Mouse (Mus musculus): ENCODE results near the gene Dad1.

Dad1 gene

GRCm38 (mm10) chr14:54224484-54225467 lies 29.1 kb downstream of the Dad1 start:
- DNase-seq (ENCODE audit: low read depth, low spot score): no peak

- DNase-seq (ENCODE audit: low read depth, low spot score): no peak
Observed at GRCm38 (mm10) chr14:54224064-54224417, 29.9 kb downstream of the Dad1 start.

- no peak for DNase-seq (ENCODE audit: low read depth, low spot score)
Observed at GRCm38 (mm10) chr14:54223315-54224063, 30.4 kb downstream of the Dad1 start.

GRCm38 (mm10) chr14:54222289-54222727 lies 31.6 kb downstream of the Dad1 start:
- peak; percentile 18 for DNase-seq (ENCODE audit: low read depth, low spot score)

- no peak for DNase-seq (ENCODE audit: low read depth, low spot score)
Observed at GRCm38 (mm10) chr14:54221641-54222040, 32.3 kb downstream of the Dad1 start.

GRCm38 (mm10) chr14:54220726-54221494 lies 33.0 kb downstream of the Dad1 start:
- DNase-seq (ENCODE audit: low read depth, low spot score): no peak

GRCm38 (mm10) chr14:54219849-54220248 lies 34.1 kb downstream of the Dad1 start:
- DNase-seq (ENCODE audit: low read depth, low spot score): no peak

GRCm38 (mm10) chr14:54219256-54219655 lies 34.6 kb downstream of the Dad1 start:
- DNase-seq (ENCODE audit: low read depth, low spot score): no peak

- no peak for DNase-seq (ENCODE audit: low read depth, low spot score)
Observed at GRCm38 (mm10) chr14:54218721-54219120, 35.2 kb downstream of the Dad1 start.

GRCm38 (mm10) chr14:54218233-54218632 lies 35.7 kb downstream of the Dad1 start:
- no peak for DNase-seq (ENCODE audit: low read depth, low spot score)

- no peak for DNase-seq (ENCODE audit: low read depth, low spot score)
Observed at GRCm38 (mm10) chr14:54216126-54216525, 37.8 kb downstream of the Dad1 start.

GRCm38 (mm10) chr14:54214901-54215300 lies 39.0 kb downstream of the Dad1 start:
- DNase-seq (ENCODE audit: low read depth, low spot score): no peak

GRCm38 (mm10) chr14:54214477-54214876 lies 39.4 kb downstream of the Dad1 start:
- DNase-seq (ENCODE audit: low read depth, low spot score): no peak

GRCm38 (mm10) chr14:54213734-54214133 lies 40.2 kb downstream of the Dad1 start:
- DNase-seq (ENCODE audit: low read depth, low spot score): no peak

- DNase-seq (ENCODE audit: low read depth, low spot score): no peak
Observed at GRCm38 (mm10) chr14:54211755-54212154, 42.1 kb downstream of the Dad1 start.

- no peak for DNase-seq (ENCODE audit: low read depth, low spot score)
Observed at GRCm38 (mm10) chr14:54211199-54211598, 42.7 kb downstream of the Dad1 start.

GRCm38 (mm10) chr14:54210401-54210800 lies 43.5 kb downstream of the Dad1 start:
- DNase-seq (ENCODE audit: low read depth, low spot score): no peak

GRCm38 (mm10) chr14:54209932-54210331 lies 44.0 kb downstream of the Dad1 start:
- DNase-seq (ENCODE audit: low read depth, low spot score): no peak

GRCm38 (mm10) chr14:54208741-54209140 lies 45.2 kb downstream of the Dad1 start:
- DNase-seq (ENCODE audit: low read depth, low spot score): no peak

GRCm38 (mm10) chr14:54207924-54208323 lies 46.0 kb downstream of the Dad1 start:
- no peak for DNase-seq (ENCODE audit: low read depth, low spot score)

GRCm38 (mm10) chr14:54206750-54207550 lies 47.0 kb downstream of the Dad1 start:
- no peak for DNase-seq (ENCODE audit: low read depth, low spot score)
